Mouse (Mus musculus): Measurements from ENCODE around the gene Ect2l. TPM values are rescaled to one million over a fixed set of nuclear protein-coding genes. Genes with fewer than 3 reads are reported as not detected.
"Not testable (repeated sequence)": the region's sequence is repeated elsewhere in the genome, so short reads cannot be mapped to it uniquely, and the experiment has no call there.

The Ect2l gene
- total and polyA plus RNA-seq, 3 experiments, result 0.22 TPM; not detected in 2

DNA sequence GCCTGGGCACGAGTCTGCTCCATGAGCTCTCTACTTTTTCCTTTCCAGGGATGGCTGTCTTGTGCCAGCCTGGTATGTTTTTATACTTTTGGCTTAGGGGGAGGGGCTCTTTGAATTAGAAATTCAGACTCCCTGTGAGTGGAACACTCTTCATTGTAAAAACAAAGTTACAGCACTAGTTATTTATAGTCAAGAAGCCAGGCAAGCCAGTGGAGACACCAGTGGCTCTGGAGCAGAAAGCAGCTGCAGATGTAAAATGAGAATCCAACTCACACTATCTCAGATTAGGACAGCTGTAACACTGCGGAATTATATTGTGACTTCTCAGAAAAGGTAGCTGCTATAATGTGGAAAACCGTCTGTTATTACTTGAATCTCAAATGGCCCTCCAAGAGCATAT lies 63.5 kb downstream of the Ect2l start:
- H3K4me1 ChIP-seq (ENCODE audit: insufficient read depth, low read depth, low read length), result no peaks in the 10 kb centered on the region
- H3K4me3 ChIP-seq (ENCODE audit: low read depth, low read length), result no peak overlapping the region
- no peak for DNase-seq (ENCODE audit: low spot score)
- H3K36me3 ChIP-seq (replicated peaks), result no peaks in the 10 kb centered on the region
- TF ChIP-seq POLR2AphosphoS5 (IDR thresholded peaks at IDR 0.05; ENCODE audit: insufficient replicate concordance, low read depth, low read length) (no peak), TAL1 (conservative IDR thresholded peaks at IDR 0.05; ENCODE audit: low read depth, low read length) (no peak), CTCF (IDR thresholded peaks at IDR 0.05; ENCODE audit: low read depth, low read length) (no peak), GATA1 (IDR thresholded peaks at IDR 0.05; ENCODE audit: borderline replicate concordance, low read length) (no peak), GATA2 (IDR thresholded peaks at IDR 0.05; ENCODE audit: borderline replicate concordance, low read depth, low read length) (no peak)
- H3K9me3 ChIP-seq (replicated peaks), result no peaks in the 10 kb centered on the region
- no peaks in the 10 kb centered on the region for H3K27me3 ChIP-seq (ENCODE audit: insufficient read depth, low read length)
- ATAC-seq (ENCODE audit: extremely low read depth, insufficient number of reproducible peaks, low FRiP score, poor library complexity, severe bottlenecking), result no peak

- DNase-seq (ENCODE audit: low spot score), result no peak
- ATAC-seq (ENCODE audit: extremely low read depth, insufficient number of reproducible peaks, low FRiP score, poor library complexity, severe bottlenecking), result no peak
Measured at GRCm38 (mm10) chr10:18142231-18142630, 68.5 kb downstream of the Ect2l start.

DNA sequence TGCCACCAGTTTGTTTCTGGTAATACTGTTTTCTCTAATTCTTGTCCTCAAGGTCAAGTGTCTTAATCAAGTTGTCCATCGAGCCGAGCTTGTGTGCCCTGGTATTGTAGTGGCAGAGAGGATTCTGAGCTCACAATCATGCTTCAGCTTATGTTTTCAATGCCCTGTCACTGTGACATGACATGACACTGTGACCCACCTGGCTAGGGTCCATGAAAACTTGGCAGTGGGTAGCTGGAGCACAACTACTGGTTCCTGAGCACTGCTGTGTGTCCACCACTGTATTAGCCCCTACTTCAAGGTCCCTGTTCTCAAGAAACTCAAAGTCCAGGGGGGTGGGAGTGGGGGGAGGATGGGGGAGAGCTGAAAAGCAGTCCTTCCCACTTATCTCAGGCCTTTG lies 69.3 kb downstream of the Ect2l start:
- H3K4me3 ChIP-seq (ENCODE audit: low read depth, low read length), result no peak overlapping the region
- no peak for ATAC-seq (ENCODE audit: extremely low read depth, insufficient number of reproducible peaks, low FRiP score, poor library complexity, severe bottlenecking)

More at GRCm38 (mm10) chr10:18142231-18142630, 68.5 kb downstream of the Ect2l start:
- no peaks in the 10 kb centered on the region; the same call in 1 of the 2 replicates for H3K27me3 ChIP-seq (ENCODE audit: insufficient read depth, low read length)
- H3K36me3 ChIP-seq (replicated peaks), result no peaks in the 10 kb centered on the region
- no peaks in the 10 kb centered on the region for H3K4me1 ChIP-seq (ENCODE audit: insufficient read depth, low read depth, low read length)
- TF ChIP-seq CTCF (IDR thresholded peaks at IDR 0.05; ENCODE audit: low read depth, low read length) (no peak), GATA2 (IDR thresholded peaks at IDR 0.05; ENCODE audit: borderline replicate concordance, low read depth, low read length) (no peak), TAL1 (conservative IDR thresholded peaks at IDR 0.05; ENCODE audit: low read depth, low read length) (no peak), GATA1 (IDR thresholded peaks at IDR 0.05; ENCODE audit: borderline replicate concordance, low read length) (no peak)
- H3K9me3 ChIP-seq (replicated peaks), result no peaks in the 10 kb centered on the region
- H3K4me3 ChIP-seq (ENCODE audit: low read depth, low read length), result no peak overlapping the region

DNA sequence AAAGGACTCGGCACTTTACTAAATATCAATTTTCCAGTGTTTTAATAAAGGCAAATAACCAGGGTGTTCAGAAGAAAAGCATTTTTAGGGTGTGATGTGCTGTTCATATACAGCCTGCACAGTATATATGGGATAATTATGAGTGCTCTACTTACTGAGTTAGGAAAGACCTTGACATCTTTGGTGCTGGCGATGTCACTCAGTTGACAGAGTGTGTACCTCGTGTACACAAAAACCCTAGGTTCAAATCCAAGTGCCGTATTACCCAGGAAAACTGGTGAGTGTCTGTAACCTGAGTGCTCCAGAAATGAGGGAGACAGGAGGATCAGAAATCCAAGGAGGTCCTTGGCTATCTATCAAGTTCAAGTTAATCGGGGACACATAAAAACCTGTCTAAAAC lies 71.1 kb downstream of the Ect2l start:
- no peaks in the 10 kb centered on the region for H3K36me3 ChIP-seq (replicated peaks)
- H3K9me3 ChIP-seq (replicated peaks), result no peaks in the 10 kb centered on the region
- H3K4me3 ChIP-seq (ENCODE audit: low read depth, low read length), result no peak overlapping the region
- ATAC-seq (ENCODE audit: extremely low read depth, insufficient number of reproducible peaks, low FRiP score, poor library complexity, severe bottlenecking), result no peak
- no peaks in the 10 kb centered on the region; the same call in 1 of the 2 replicates for H3K27me3 ChIP-seq (ENCODE audit: insufficient read depth, low read length)
- DNase-seq (ENCODE audit: low spot score), result no peak
- TF ChIP-seq CTCF (IDR thresholded peaks at IDR 0.05; ENCODE audit: low read depth, low read length), result no peak
- TF ChIP-seq GATA2 (IDR thresholded peaks at IDR 0.05; ENCODE audit: borderline replicate concordance, low read depth, low read length), result no peak
- TF ChIP-seq POLR2AphosphoS5 (IDR thresholded peaks at IDR 0.05; ENCODE audit: insufficient replicate concordance, low read depth, low read length), result no peak
- TF ChIP-seq GATA1 (IDR thresholded peaks at IDR 0.05; ENCODE audit: borderline replicate concordance, low read length), result no peak
- TF ChIP-seq TAL1 (conservative IDR thresholded peaks at IDR 0.05; ENCODE audit: low read depth, low read length), result no peak
- H3K4me1 ChIP-seq (ENCODE audit: insufficient read depth, low read depth, low read length), result no peaks in the 10 kb centered on the region

More for the DNA sequence above, 69.3 kb downstream of the Ect2l start:
- Histone ChIP-seq H3K9me3 (replicated peaks) (no peaks in the 10 kb centered on the region), H3K4me1 (ENCODE audit: insufficient read depth, low read depth, low read length) (no peaks in the 10 kb centered on the region), H3K27me3 (ENCODE audit: insufficient read depth, low read length) (no peaks in the 10 kb centered on the region; the same call in 1 of the 2 replicates), H3K36me3 (replicated peaks) (no peaks in the 10 kb centered on the region)
- no peak for DNase-seq (ENCODE audit: low spot score)
- TF ChIP-seq TAL1 (conservative IDR thresholded peaks at IDR 0.05; ENCODE audit: low read depth, low read length) (no peak), GATA2 (IDR thresholded peaks at IDR 0.05; ENCODE audit: borderline replicate concordance, low read depth, low read length) (no peak), CTCF (IDR thresholded peaks at IDR 0.05; ENCODE audit: low read depth, low read length) (no peak), POLR2AphosphoS5 (IDR thresholded peaks at IDR 0.05; ENCODE audit: insufficient replicate concordance, low read depth, low read length) (no peak), GATA1 (IDR thresholded peaks at IDR 0.05; ENCODE audit: borderline replicate concordance, low read length) (no peak)

- H3K27me3 ChIP-seq (ENCODE audit: insufficient read depth, low read length); H3K36me3 ChIP-seq (replicated peaks); DNase-seq (ENCODE audit: low spot score); H3K4me1 ChIP-seq (ENCODE audit: insufficient read depth, low read depth, low read length); ATAC-seq (ENCODE audit: extremely low read depth, insufficient number of reproducible peaks, low FRiP score, poor library complexity, severe bottlenecking); H3K4me3 ChIP-seq (ENCODE audit: low read depth, low read length); H3K9me3 ChIP-seq (replicated peaks): not testable (repeated sequence)
Measured at GRCm38 (mm10) chr10:18138853-18139503, 71.7 kb downstream of the Ect2l start.

GRCm38 (mm10) chr10:18131666-18132650 lies 78.7 kb downstream of the Ect2l start:
- Histone ChIP-seq H3K4me1 (ENCODE audit: insufficient read depth, low read depth, low read length) (no peaks in the 10 kb centered on the region), H3K9me3 (replicated peaks) (no peaks in the 10 kb centered on the region), H3K27me3 (ENCODE audit: insufficient read depth, low read length) (no peaks in the 10 kb centered on the region), H3K36me3 (replicated peaks) (peaks cover 6% of the 10 kb centered on the region), H3K4me3 (ENCODE audit: low read depth, low read length) (no peak overlapping the region)
- no peak for DNase-seq (ENCODE audit: low spot score)
- TF ChIP-seq CTCF (IDR thresholded peaks at IDR 0.05; ENCODE audit: low read depth, low read length) (no peak), GATA2 (IDR thresholded peaks at IDR 0.05; ENCODE audit: borderline replicate concordance, low read depth, low read length) (no peak), POLR2AphosphoS5 (IDR thresholded peaks at IDR 0.05; ENCODE audit: insufficient replicate concordance, low read depth, low read length) (no peak), TAL1 (conservative IDR thresholded peaks at IDR 0.05; ENCODE audit: low read depth, low read length) (no peak), GATA1 (IDR thresholded peaks at IDR 0.05; ENCODE audit: borderline replicate concordance, low read length) (no peak)
- ATAC-seq (ENCODE audit: extremely low read depth, insufficient number of reproducible peaks, low FRiP score, poor library complexity, severe bottlenecking), result no peak
